Mouse (Mus musculus): ENCODE measurements around the gene Pak2. TPM values are rescaled to one million over a fixed set of nuclear protein-coding genes. Genes with fewer than 3 reads are reported as not detected.

The Pak2 gene
- polyA plus RNA-seq, 1 experiment: 18.3 TPM

GRCm38 (mm10) chr16:32068389-32069300 lies 10.5 kb downstream of the Pak2 start:
- WGBS: 36% methylated on average over 12 of the region's 12 CpGs
- Histone ChIP-seq H3K4me1 (ENCODE audit: control insufficient read depth, insufficient read depth, low read length) (peaks cover 36% of the 10 kb centered on the region), H3K4me3 (ENCODE audit: insufficient read depth, low read depth, low read length) (no peak overlapping the region), H3K36me3 (ENCODE audit: control insufficient read depth, insufficient read depth, low read length) (no peaks in the 10 kb centered on the region), H3K27me3 (replicated peaks; ENCODE audit: control insufficient read depth, insufficient read depth, low read length) (no peaks in the 10 kb centered on the region), H3K27ac (ENCODE audit: insufficient read depth, low read depth, low read length) (no peak overlapping the region)
- DNase-seq: peak; percentile 34
- TF ChIP-seq POLR2A (IDR thresholded peaks at IDR 0.05; ENCODE audit: low read depth, low read length) (no peak), CTCF (conservative IDR thresholded peaks at IDR 0.05; ENCODE audit: insufficient read depth, insufficient read length, low read depth, low read length) (no peak)

- Histone ChIP-seq H3K36me3 (ENCODE audit: control insufficient read depth, insufficient read depth, low read length) (no peaks in the 10 kb centered on the region), H3K27ac (ENCODE audit: insufficient read depth, low read depth, low read length) (no peak overlapping the region), H3K4me1 (ENCODE audit: control insufficient read depth, insufficient read depth, low read length) (peaks cover 35% of the 10 kb centered on the region), H3K4me3 (ENCODE audit: insufficient read depth, low read depth, low read length) (no peak overlapping the region), H3K27me3 (replicated peaks; ENCODE audit: control insufficient read depth, insufficient read depth, low read length) (no peaks in the 10 kb centered on the region)
- DNase-seq: no peak
- TF ChIP-seq POLR2A (IDR thresholded peaks at IDR 0.05; ENCODE audit: low read depth, low read length) (no peak), CTCF (conservative IDR thresholded peaks at IDR 0.05; ENCODE audit: insufficient read depth, insufficient read length, low read depth, low read length) (no peak)
- 77% methylated on average over 1 of the region's 1 CpGs for WGBS
Measured at GRCm38 (mm10) chr16:32066899-32067298, 12.2 kb downstream of the Pak2 start.

- Histone ChIP-seq H3K4me3 (ENCODE audit: insufficient read depth, low read depth, low read length) (no peak overlapping the region), H3K27me3 (replicated peaks; ENCODE audit: control insufficient read depth, insufficient read depth, low read length) (no peaks in the 10 kb centered on the region), H3K4me1 (ENCODE audit: control insufficient read depth, insufficient read depth, low read length) (peaks cover 33% of the 10 kb centered on the region), H3K36me3 (ENCODE audit: control insufficient read depth, insufficient read depth, low read length) (no peaks in the 10 kb centered on the region), H3K27ac (ENCODE audit: insufficient read depth, low read depth, low read length) (no peak overlapping the region)
- WGBS: 46% methylated on average over 7 of the region's 7 CpGs
- DNase-seq: no peak
- no peak for TF ChIP-seq POLR2A (IDR thresholded peaks at IDR 0.05; ENCODE audit: low read depth, low read length)
- no peak for TF ChIP-seq CTCF (conservative IDR thresholded peaks at IDR 0.05; ENCODE audit: insufficient read depth, insufficient read length, low read depth, low read length)
Measured at GRCm38 (mm10) chr16:32063900-32064299, 15.2 kb downstream of the Pak2 start.

GRCm38 (mm10) chr16:32062226-32062625 lies 16.9 kb downstream of the Pak2 start:
- no peaks in the 10 kb centered on the region for H3K36me3 ChIP-seq (ENCODE audit: control insufficient read depth, insufficient read depth, low read length)
- H3K4me1 ChIP-seq (ENCODE audit: control insufficient read depth, insufficient read depth, low read length): peaks cover 28% of the 10 kb centered on the region
- H3K27me3 ChIP-seq (replicated peaks; ENCODE audit: control insufficient read depth, insufficient read depth, low read length): no peaks in the 10 kb centered on the region
- no peak for DNase-seq
- no peak overlapping the region for H3K4me3 ChIP-seq (ENCODE audit: insufficient read depth, low read depth, low read length)
- TF ChIP-seq POLR2A (IDR thresholded peaks at IDR 0.05; ENCODE audit: low read depth, low read length) (no peak), CTCF (conservative IDR thresholded peaks at IDR 0.05; ENCODE audit: insufficient read depth, insufficient read length, low read depth, low read length) (no peak)
- 49% methylated on average over 2 of the region's 2 CpGs for WGBS
- H3K27ac ChIP-seq (ENCODE audit: insufficient read depth, low read depth, low read length): no peak overlapping the region

- TF ChIP-seq POLR2A (IDR thresholded peaks at IDR 0.05; ENCODE audit: low read depth, low read length): no peak
- no peak for TF ChIP-seq CTCF (conservative IDR thresholded peaks at IDR 0.05; ENCODE audit: insufficient read depth, insufficient read length, low read depth, low read length)
- Histone ChIP-seq H3K27ac (ENCODE audit: insufficient read depth, low read depth, low read length) (no peak overlapping the region), H3K27me3 (replicated peaks; ENCODE audit: control insufficient read depth, insufficient read depth, low read length) (no peaks in the 10 kb centered on the region), H3K4me3 (ENCODE audit: insufficient read depth, low read depth, low read length) (no peak overlapping the region), H3K4me1 (ENCODE audit: control insufficient read depth, insufficient read depth, low read length) (peaks cover 12% of the 10 kb centered on the region; the same call in 1 of the 2 replicates), H3K36me3 (ENCODE audit: control insufficient read depth, insufficient read depth, low read length) (no peaks in the 10 kb centered on the region)
- WGBS: 52% methylated on average over 6 of the region's 6 CpGs
- DNase-seq: no peak
Measured at GRCm38 (mm10) chr16:32059840-32060523, 19.2 kb downstream of the Pak2 start.

GRCm38 (mm10) chr16:32058817-32059216 lies 20.3 kb downstream of the Pak2 start:
- no peak for DNase-seq
- WGBS: 35% methylated on average over 5 of the region's 5 CpGs
- H3K36me3 ChIP-seq (ENCODE audit: control insufficient read depth, insufficient read depth, low read length): no peaks in the 10 kb centered on the region
- TF ChIP-seq CTCF (conservative IDR thresholded peaks at IDR 0.05; ENCODE audit: insufficient read depth, insufficient read length, low read depth, low read length) (no peak), POLR2A (IDR thresholded peaks at IDR 0.05; ENCODE audit: low read depth, low read length) (no peak)
- H3K27me3 ChIP-seq (replicated peaks; ENCODE audit: control insufficient read depth, insufficient read depth, low read length): no peaks in the 10 kb centered on the region
- no peak overlapping the region for H3K4me3 ChIP-seq (ENCODE audit: insufficient read depth, low read depth, low read length)
- H3K4me1 ChIP-seq (ENCODE audit: control insufficient read depth, insufficient read depth, low read length): peaks cover 10% of the 10 kb centered on the region; the same call in 1 of the 2 replicates
- H3K27ac ChIP-seq (ENCODE audit: insufficient read depth, low read depth, low read length): no peak overlapping the region

- Histone ChIP-seq H3K4me1 (ENCODE audit: control insufficient read depth, insufficient read depth, low read length) (no peaks in the 10 kb centered on the region), H3K4me3 (ENCODE audit: insufficient read depth, low read depth, low read length) (no peak overlapping the region), H3K36me3 (ENCODE audit: control insufficient read depth, insufficient read depth, low read length) (peaks cover 13% of the 10 kb centered on the region), H3K27me3 (replicated peaks; ENCODE audit: control insufficient read depth, insufficient read depth, low read length) (no peaks in the 10 kb centered on the region), H3K27ac (ENCODE audit: insufficient read depth, low read depth, low read length) (no peak overlapping the region)
- 91% methylated on average over 4 of the region's 4 CpGs for WGBS
- DNase-seq: no peak
- TF ChIP-seq CTCF (conservative IDR thresholded peaks at IDR 0.05; ENCODE audit: insufficient read depth, insufficient read length, low read depth, low read length) (peak; percentile 16; the same call in 1 of the 2 replicates), POLR2A (IDR thresholded peaks at IDR 0.05; ENCODE audit: low read depth, low read length) (no peak)
Measured at GRCm38 (mm10) chr16:32042367-32042766, 36.8 kb downstream of the Pak2 start.

All from kidney, adult 2 months (tissue).